Mouse (Mus musculus) embryonic facial prominence, embryonic 12.5 days (tissue): Measurements from ENCODE around the gene Grap2. TPM values are rescaled to one million over a fixed set of nuclear protein-coding genes. Genes with fewer than 3 reads are reported as not detected.

Experiments
- ATAC-seq: fragments of 200-750 bp; cut with Nextera tagmentation; 2 replicates; pipeline ENCODE4 v1.8.0; 2017; ENCODE audit not compliant: insufficient number of reproducible peaks, insufficient read depth, low FRiP score, low TSS enrichment
- H3K27ac ChIP-seq: fragments of 300-500 bp; sonication (generic); 2 replicates; pipeline ENCODE4 v1.5.1; 2016; ENCODE audit warnings: mild to moderate bottlenecking
- H3K27me3 ChIP-seq: fragments of 300-500 bp; sonication (generic); 2 replicates; pipeline ENCODE4 v1.6.1; 2016; ENCODE audit warnings: mild to moderate bottlenecking, moderate library complexity
- H3K36me3 ChIP-seq: fragments of 300-500 bp; sonication (generic); 2 replicates; pipeline ENCODE4 v1.6.1; 2016; ENCODE audit warnings: mild to moderate bottlenecking
- H3K4me1 ChIP-seq: fragments of 300-500 bp; sonication (generic); 2 replicates; pipeline ENCODE4 v1.6.1; 2016
- H3K4me2 ChIP-seq: fragments of 300-500 bp; sonication (generic); replicated peaks from 2 replicates; pipeline ENCODE4 v1.6.1; 2016; ENCODE audit warnings: mild to moderate bottlenecking, moderate library complexity
- H3K4me3 ChIP-seq: fragments of 300-500 bp; sonication (generic); 2 replicates; pipeline ENCODE4 v1.5.1; 2016; ENCODE audit warnings: mild to moderate bottlenecking
- H3K9ac ChIP-seq: fragments of 300-500 bp; sonication (generic); 2 replicates; pipeline ENCODE4 v1.6.1; 2016; ENCODE audit warnings: mild to moderate bottlenecking, moderate library complexity
- H3K9me3 ChIP-seq: fragments of 300-500 bp; sonication (generic); 2 replicates; pipeline ENCODE4 v1.6.1; 2016; ENCODE audit warnings: mild to moderate bottlenecking, moderate library complexity
- WGBS: fragments of 180-500 bp; shearing (Covaris S2); methylation state at CpG from one replicate; pipeline ENCODE4 v1.1.7; 2016; 5-methylcytosine and 5-hydroxymethylcytosine counted together
- polyA plus RNA-seq: library from polyadenylated mRNA; unstranded; fragments of >200 nt; fragmentation: Nextera tagmentation; extraction: Ambion mirVana; gene quantifications from 2 replicates; pipeline ENCODE4 v1.2.1, GENCODE M21; 2016

The Grap2 gene
- polyA plus RNA-seq, 1 experiment from 2014 or later = 4.0 TPM

DNA sequence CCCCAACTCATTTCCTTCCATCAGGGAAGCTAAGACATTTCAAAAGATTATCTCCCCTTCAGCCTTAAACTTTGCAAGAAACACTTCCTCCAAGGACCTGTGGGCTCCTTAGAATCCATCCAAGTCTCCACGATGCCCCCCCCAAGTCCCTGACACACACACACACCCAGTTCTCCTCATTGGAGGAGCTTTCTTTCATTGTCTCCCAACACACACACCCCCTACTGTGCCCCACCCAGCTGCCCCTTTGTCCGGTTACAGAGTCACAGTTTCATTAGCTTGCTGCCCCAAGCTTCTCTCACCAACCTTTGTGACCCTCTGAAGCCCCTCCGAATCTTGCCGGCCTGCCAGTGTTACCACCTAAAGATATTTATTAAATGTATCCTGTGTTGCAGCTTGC, 13.9 kb downstream of the Grap2 start:
- 40% methylated on average over 4 of the region's 4 CpGs for WGBS
- H3K9me3 ChIP-seq = no peaks in the 10 kb centered on the region
- no peak overlapping the region for H3K9ac ChIP-seq
- no peaks in the 10 kb centered on the region for H3K36me3 ChIP-seq
- H3K4me1 ChIP-seq = 0 out of 2 replicates have a peak, but pooled peaks cover 3% of the 10 kb centered on the region
- H3K27me3 ChIP-seq = no peaks in the 10 kb centered on the region
- H3K4me3 ChIP-seq = no peak overlapping the region
- H3K27ac ChIP-seq = no peak overlapping the region
- ATAC-seq = no peak
- H3K4me2 ChIP-seq = no peak overlapping the region

- WGBS = 86% methylated on average over 5 of the region's 5 CpGs
- no peak overlapping the region for H3K4me3 ChIP-seq
- no peaks in the 10 kb centered on the region for H3K36me3 ChIP-seq
- H3K27ac ChIP-seq = no peak overlapping the region
- H3K9me3 ChIP-seq = no peaks in the 10 kb centered on the region
- H3K9ac ChIP-seq = no peak overlapping the region
- no peaks in the 10 kb centered on the region; the same call in 1 of the 2 replicates for H3K4me1 ChIP-seq
- H3K27me3 ChIP-seq = no peaks in the 10 kb centered on the region
- ATAC-seq = no peak
- no peak overlapping the region for H3K4me2 ChIP-seq
These were observed 18.2 kb downstream of the Grap2 start for GRCm38 (mm10) chr15:80590641-80591040.

DNA sequence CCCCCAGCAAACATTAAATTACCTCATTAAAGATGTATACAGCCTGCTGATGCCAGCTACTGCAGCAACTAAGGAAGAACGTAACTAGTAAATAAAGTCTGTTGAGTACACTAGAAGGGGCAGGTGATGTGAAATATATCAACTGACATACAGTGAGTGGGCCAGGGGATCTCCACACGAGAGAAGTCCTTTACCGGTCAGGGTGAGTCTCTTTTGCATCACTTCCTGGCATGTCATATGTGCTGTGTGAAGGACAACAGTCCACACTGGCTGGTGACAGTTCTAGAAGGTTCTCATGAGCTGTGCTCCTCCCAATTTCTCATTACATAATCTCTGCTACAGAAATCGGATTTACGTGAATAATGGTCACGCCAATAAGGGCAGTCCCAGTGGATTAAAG, 20.3 kb downstream of the Grap2 start:
- 73% methylated on average over 6 of the region's 6 CpGs for WGBS

DNA sequence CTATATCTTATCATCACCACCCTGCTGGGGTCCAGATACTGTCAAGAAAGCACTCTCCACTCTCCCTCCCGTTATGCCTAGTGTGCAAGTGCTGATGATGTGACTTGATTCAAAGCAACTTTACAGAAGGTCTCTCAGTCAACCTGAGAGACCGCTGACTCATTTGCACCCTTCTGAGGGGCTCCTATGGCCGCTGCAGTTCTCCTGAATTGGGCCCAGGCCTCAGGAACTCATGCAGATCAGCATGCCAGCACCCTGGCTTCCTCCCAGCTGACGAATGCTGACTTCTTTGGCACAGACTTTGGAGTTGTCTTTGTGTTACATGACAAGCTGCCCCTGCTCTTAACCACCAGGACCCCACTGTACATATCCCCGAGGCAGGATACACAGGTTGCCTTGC, 21.5 kb downstream of the Grap2 start:
- H3K36me3 ChIP-seq = no peaks in the 10 kb centered on the region
- H3K9me3 ChIP-seq = no peaks in the 10 kb centered on the region
- no peak for ATAC-seq
- WGBS = 71% methylated on average over 5 of the region's 5 CpGs
- no peak overlapping the region for H3K4me2 ChIP-seq
- H3K4me3 ChIP-seq = no peak overlapping the region
- no peak overlapping the region for H3K27ac ChIP-seq
- no peaks in the 10 kb centered on the region for H3K27me3 ChIP-seq
- H3K9ac ChIP-seq = no peak overlapping the region
- H3K4me1 ChIP-seq = peaks cover 5% of the 10 kb centered on the region

More for the DNA sequence above, 20.3 kb downstream of the Grap2 start:
- Histone ChIP-seq H3K4me3 (no peak overlapping the region), H3K9ac (no peak overlapping the region), H3K27ac (no peak overlapping the region), H3K4me1 (peaks cover 5% of the 10 kb centered on the region), H3K4me2 (no peak overlapping the region), H3K27me3 (no peaks in the 10 kb centered on the region), H3K36me3 (no peaks in the 10 kb centered on the region), H3K9me3 (no peaks in the 10 kb centered on the region)
- ATAC-seq = no peak

DNA sequence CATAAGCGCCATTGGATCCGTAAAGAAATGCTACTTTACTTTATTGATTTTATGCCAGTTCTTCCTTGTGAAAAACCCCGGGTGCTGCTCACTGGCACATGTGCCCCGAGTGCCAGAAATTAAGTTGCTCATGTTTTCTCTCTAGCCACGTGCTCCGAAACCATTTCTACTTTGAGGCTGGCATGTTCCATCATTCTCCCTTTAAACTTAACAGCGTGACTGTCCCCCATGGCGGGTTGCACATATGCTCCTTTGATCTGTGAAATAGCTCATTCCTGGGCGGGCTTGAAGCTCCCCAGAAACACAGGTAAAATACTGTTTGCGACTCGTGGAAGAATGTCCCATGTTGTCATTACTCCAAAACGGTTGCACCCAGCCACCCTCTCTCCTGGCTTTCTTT, 26.4 kb downstream of the Grap2 start:
- 77% methylated on average over 12 of the region's 12 CpGs for WGBS
- ATAC-seq = no peak
- Histone ChIP-seq H3K9ac (no peak overlapping the region), H3K9me3 (no peaks in the 10 kb centered on the region), H3K36me3 (no peaks in the 10 kb centered on the region), H3K4me3 (no peak overlapping the region), H3K27me3 (no peaks in the 10 kb centered on the region; the same call in 1 of the 2 replicates), H3K4me1 (peaks cover 5% of the 10 kb centered on the region), H3K27ac (0 out of 2 replicates have a peak overlapping the region, but pooled peaks have one; percentile 6), H3K4me2 (no peak overlapping the region)

- H3K9ac ChIP-seq = no peak overlapping the region
- no peaks in the 10 kb centered on the region; the same call in 1 of the 2 replicates for H3K27me3 ChIP-seq
- no peak for ATAC-seq
- no peak overlapping the region for H3K4me3 ChIP-seq
- 46% methylated on average over 16 of the region's 16 CpGs for WGBS
- 0 out of 2 replicates have a peak, but pooled peaks cover under 1% of the 10 kb centered on the region for H3K9me3 ChIP-seq
- no peaks in the 10 kb centered on the region for H3K36me3 ChIP-seq
- 0 out of 2 replicates have a peak overlapping the region, but pooled peaks have one; percentile 6 for H3K27ac ChIP-seq
- no peak overlapping the region for H3K4me2 ChIP-seq
- peaks cover 5% of the 10 kb centered on the region for H3K4me1 ChIP-seq
These were observed 26.9 kb downstream of the Grap2 start for GRCm38 (mm10) chr15:80599213-80599750.

DNA sequence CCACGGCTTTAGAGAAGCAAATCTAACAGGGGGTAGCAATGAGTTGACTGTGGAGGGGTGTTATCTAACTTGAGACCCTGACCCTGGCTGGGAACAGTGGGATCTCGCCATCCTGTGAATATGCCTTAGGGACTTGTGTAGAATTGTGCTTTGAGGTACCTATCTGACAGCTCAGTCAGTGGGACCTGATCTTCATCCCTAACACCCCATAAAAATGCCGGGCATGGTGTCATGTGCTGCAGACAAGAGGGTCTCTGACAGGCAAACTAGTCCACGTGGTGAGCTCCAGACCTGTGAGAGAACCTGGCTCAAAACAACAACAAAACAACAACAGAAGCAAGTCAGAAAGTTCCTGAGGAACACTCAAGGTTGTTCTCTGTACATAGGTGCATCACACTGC, 27.4 kb downstream of the Grap2 start:
- H3K4me2 ChIP-seq = no peak overlapping the region
- peaks cover 5% of the 10 kb centered on the region for H3K4me1 ChIP-seq
- H3K4me3 ChIP-seq = no peak overlapping the region
- H3K36me3 ChIP-seq = no peaks in the 10 kb centered on the region
- 0 out of 2 replicates have a peak, but pooled peaks cover 3% of the 10 kb centered on the region for H3K9me3 ChIP-seq
- H3K9ac ChIP-seq = no peak overlapping the region
- WGBS = 82% methylated on average over 4 of the region's 4 CpGs
- no peak for ATAC-seq
- no peak overlapping the region for H3K27ac ChIP-seq
- no peaks in the 10 kb centered on the region; the same call in 1 of the 2 replicates for H3K27me3 ChIP-seq

- no peaks in the 10 kb centered on the region for H3K4me1 ChIP-seq
- H3K27ac ChIP-seq = no peak overlapping the region
- no peaks in the 10 kb centered on the region; the same call in 1 of the 2 replicates for H3K27me3 ChIP-seq
- H3K9ac ChIP-seq = no peak overlapping the region
- 0 out of 2 replicates have a peak, but pooled peaks cover 3% of the 10 kb centered on the region for H3K9me3 ChIP-seq
- no peak overlapping the region for H3K4me2 ChIP-seq
- no peaks in the 10 kb centered on the region for H3K36me3 ChIP-seq
- no peak overlapping the region for H3K4me3 ChIP-seq
- 65% methylated on average over 7 of the region's 7 CpGs for WGBS
- ATAC-seq = no peak
These were observed 29.1 kb downstream of the Grap2 start for GRCm38 (mm10) chr15:80601456-80601855.

DNA sequence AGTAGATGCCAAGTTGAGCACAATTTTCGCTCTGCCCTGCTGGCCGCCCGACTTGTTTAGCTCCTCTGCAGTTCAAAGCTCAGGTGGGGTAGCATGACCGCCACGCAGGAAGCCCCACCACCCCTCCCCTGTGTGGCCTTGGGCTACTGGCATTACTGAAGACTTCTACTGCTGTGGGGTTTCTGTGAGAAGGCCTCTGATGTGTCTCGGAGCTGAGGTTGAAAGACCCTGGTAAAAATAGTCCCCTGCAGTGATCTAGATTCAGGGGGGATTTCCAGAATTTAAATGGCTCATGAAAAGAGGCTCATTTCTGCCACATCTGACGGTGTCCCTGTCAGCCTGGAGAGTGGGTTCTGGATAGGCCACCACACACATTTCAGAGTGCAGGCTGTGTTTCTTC, 30.1 kb downstream of the Grap2 start:
- Histone ChIP-seq H3K4me2 (no peak overlapping the region), H3K36me3 (no peaks in the 10 kb centered on the region), H3K4me1 (no peaks in the 10 kb centered on the region), H3K9me3 (0 out of 2 replicates have a peak, but pooled peaks cover 3% of the 10 kb centered on the region), H3K9ac (no peak overlapping the region), H3K4me3 (no peak overlapping the region), H3K27me3 (no peaks in the 10 kb centered on the region; the same call in 1 of the 2 replicates), H3K27ac (no peak overlapping the region)
- ATAC-seq = no peak
- WGBS = 58% methylated on average over 7 of the region's 7 CpGs

DNA sequence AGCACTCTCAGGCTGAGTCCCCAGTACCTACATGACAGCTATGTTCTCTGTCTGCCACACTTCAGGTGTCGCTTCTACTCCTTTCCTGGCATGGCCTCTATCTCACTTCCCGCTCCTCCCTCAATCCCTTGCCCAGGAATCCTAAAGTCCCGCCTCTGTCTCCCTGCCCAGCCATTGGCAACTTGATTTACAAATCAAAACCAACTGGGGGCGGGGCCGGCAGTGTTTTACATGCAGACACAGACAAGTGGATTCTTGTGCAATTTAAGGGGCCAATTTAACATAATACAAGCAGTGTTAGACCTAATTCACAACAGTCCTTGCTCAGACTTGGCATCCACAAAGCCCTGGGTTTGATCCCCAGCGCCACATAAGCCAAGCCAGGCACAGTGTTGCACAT, 31.6 kb downstream of the Grap2 start:
- no peak for ATAC-seq
- Histone ChIP-seq H3K4me3 (no peak overlapping the region), H3K36me3 (no peaks in the 10 kb centered on the region), H3K9me3 (0 out of 2 replicates have a peak, but pooled peaks cover 3% of the 10 kb centered on the region), H3K27ac (no peak overlapping the region), H3K9ac (no peak overlapping the region), H3K4me1 (no peaks in the 10 kb centered on the region), H3K4me2 (no peak overlapping the region), H3K27me3 (no peaks in the 10 kb centered on the region; the same call in 1 of the 2 replicates)
- WGBS = 84% methylated on average over 6 of the region's 6 CpGs

DNA sequence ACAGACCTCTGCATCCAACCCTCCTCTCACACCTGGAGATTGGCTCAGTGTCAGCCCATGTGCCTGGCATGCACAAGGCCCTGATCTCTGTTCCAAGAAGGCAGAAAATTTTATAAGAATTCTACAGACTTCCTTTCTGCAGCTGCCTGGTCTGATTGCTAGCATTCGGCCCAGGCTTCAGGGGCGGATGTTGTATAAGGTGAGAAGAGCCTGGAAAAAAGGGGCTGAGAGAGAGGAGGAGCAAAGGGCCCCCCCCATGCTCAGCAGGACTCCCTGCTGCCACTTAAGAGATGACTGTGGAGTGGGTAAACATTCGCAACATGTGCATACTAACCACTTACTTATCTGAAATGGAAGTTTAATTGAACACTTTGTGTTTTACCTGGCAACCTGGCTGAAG, 35.6 kb downstream of the Grap2 start:
- Histone ChIP-seq H3K27ac (no peak overlapping the region), H3K4me3 (no peak overlapping the region), H3K9me3 (0 out of 2 replicates have a peak, but pooled peaks cover 3% of the 10 kb centered on the region), H3K36me3 (no peaks in the 10 kb centered on the region), H3K4me2 (no peak overlapping the region), H3K27me3 (no peaks in the 10 kb centered on the region), H3K9ac (no peak overlapping the region), H3K4me1 (no peaks in the 10 kb centered on the region)
- no peak for ATAC-seq
- 83% methylated on average over 3 of the region's 3 CpGs for WGBS

DNA sequence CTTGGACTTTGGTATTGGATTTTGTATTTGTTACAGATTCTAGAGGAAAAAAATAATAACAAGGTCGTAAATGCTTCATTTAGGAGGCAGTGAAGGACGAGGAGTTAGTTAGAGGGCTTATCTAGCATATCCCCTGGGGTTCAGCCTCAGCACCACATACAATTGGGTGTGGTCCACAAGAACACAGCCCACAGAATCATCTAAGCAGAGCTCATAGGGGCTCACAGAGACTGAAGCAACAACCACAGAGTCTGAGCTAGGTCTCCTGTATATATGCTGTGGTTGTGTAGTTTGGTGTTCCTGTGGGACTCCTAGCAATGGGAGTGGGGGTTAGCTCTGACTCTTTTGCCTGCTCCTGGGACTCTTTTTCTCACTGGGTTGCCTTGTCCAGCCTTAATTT, 37.9 kb downstream of the Grap2 start:
- Histone ChIP-seq H3K4me1 (peaks cover 11% of the 10 kb centered on the region; the same call in 1 of the 2 replicates), H3K36me3 (no peaks in the 10 kb centered on the region), H3K27me3 (no peaks in the 10 kb centered on the region), H3K9ac (no peak overlapping the region), H3K9me3 (no peaks in the 10 kb centered on the region), H3K27ac (no peak overlapping the region), H3K4me2 (no peak overlapping the region), H3K4me3 (no peak overlapping the region)
- ATAC-seq = no peak
- 77% methylated on average over 2 of the region's 2 CpGs for WGBS
